Mouse (Mus musculus) stomach, embryonic 16.5 days (tissue): ENCODE data around the gene Zfp964. TPM values are rescaled to one million over a fixed set of nuclear protein-coding genes. Genes with fewer than 3 reads are reported as not detected.

Experiments used
- ATAC-seq: fragments of 200-750 bp; cut with Nextera tagmentation; 2 replicates; pipeline ENCODE4 v1.8.0; 2017; ENCODE audit warnings: moderate number of reproducible peaks, moderate TSS enrichment; ENCODE audit not compliant: insufficient read depth, low FRiP score
- H3K27ac ChIP-seq: fragments of 300-500 bp; sonication (generic); 2 replicates; pipeline ENCODE4 v1.5.1; 2014; ENCODE audit warnings: low read length
- H3K27me3 ChIP-seq: fragments of 300-500 bp; sonication (generic); 2 replicates; pipeline ENCODE4 v1.6.1; 2014; ENCODE audit warnings: low read length, control low read depth, mixed read lengths; ENCODE audit not compliant: control insufficient read depth, insufficient read depth
- H3K36me3 ChIP-seq: fragments of 300-500 bp; sonication (generic); 2 replicates; pipeline ENCODE4 v1.6.1; 2014; ENCODE audit warnings: low read length; ENCODE audit not compliant: control insufficient read depth, insufficient read depth
- H3K4me1 ChIP-seq: fragments of 300-500 bp; sonication (generic); 2 replicates; pipeline ENCODE4 v1.6.1; 2014; ENCODE audit warnings: low read length, control low read depth, mixed read lengths; ENCODE audit not compliant: control insufficient read depth, insufficient read depth
- H3K4me2 ChIP-seq: fragments of 300-500 bp; sonication (generic); 2 replicates; pipeline ENCODE4 v1.6.1; 2014; ENCODE audit warnings: low read depth, low read length, mixed read lengths
- H3K4me3 ChIP-seq: fragments of 300-500 bp; sonication (generic); replicated peaks from 2 replicates; pipeline ENCODE4 v1.5.1; 2014; ENCODE audit warnings: mild to moderate bottlenecking, low read length
- H3K9ac ChIP-seq: fragments of 300-500 bp; sonication (generic); 2 replicates; pipeline ENCODE4 v1.6.1; 2014; ENCODE audit warnings: low read length
- H3K9me3 ChIP-seq: fragments of 300-500 bp; sonication (generic); replicated peaks from 2 replicates; pipeline ENCODE4 v1.6.1; 2016; ENCODE audit warnings: low read length, control low read depth; ENCODE audit not compliant: control insufficient read depth
- WGBS: fragments of 180-500 bp; shearing (Covaris S2); extraction: QIAGEN DNeasy Blood & Tissue Kit; methylation state at CpG from one replicate; pipeline ENCODE4 v1.1.7; 2014; 5-methylcytosine and 5-hydroxymethylcytosine counted together
- polyA plus RNA-seq: library from polyadenylated mRNA; unstranded; fragments of >200 nt; fragmentation: Nextera tagmentation; extraction: Ambion mirVana; gene quantifications from 2 replicates; pipeline ENCODE4 v1.2.1, GENCODE M21; 2015

Zfp964 gene
- polyA plus RNA-seq, 1 experiment from 2014 or later = 1.9 TPM

DNA sequence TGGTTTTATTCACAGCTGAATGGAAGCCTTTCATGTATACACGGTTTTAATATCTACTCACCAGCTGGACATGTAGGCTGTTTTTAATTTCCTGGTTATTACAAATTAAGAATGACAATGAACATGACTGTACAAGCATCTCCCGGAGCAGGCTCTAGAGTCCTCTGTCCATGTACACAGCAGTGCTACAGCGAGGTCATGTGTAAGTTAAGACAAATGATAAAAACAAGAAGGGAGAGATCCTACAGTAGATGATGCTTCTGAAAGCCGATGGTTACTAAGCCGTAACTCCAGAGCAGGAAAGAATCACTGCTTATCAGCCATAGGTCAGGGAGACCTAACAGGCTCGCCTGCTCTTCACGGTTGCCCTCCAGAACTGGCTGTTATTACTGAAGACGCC is 59.2 kb downstream of the Zfp964 start:
- H3K4me2 ChIP-seq = no peak overlapping the region
- H3K4me3 ChIP-seq = no peak overlapping the region
- no peaks in the 10 kb centered on the region for H3K27me3 ChIP-seq
- H3K27ac ChIP-seq = no peak overlapping the region
- peaks cover 14% of the 10 kb centered on the region for H3K36me3 ChIP-seq
- no peak overlapping the region for H3K9ac ChIP-seq
- WGBS = 81% methylated on average over 8 of the region's 8 CpGs
- no peak for ATAC-seq
- no peaks in the 10 kb centered on the region for H3K9me3 ChIP-seq
- H3K4me1 ChIP-seq = peaks cover 14% of the 10 kb centered on the region

DNA sequence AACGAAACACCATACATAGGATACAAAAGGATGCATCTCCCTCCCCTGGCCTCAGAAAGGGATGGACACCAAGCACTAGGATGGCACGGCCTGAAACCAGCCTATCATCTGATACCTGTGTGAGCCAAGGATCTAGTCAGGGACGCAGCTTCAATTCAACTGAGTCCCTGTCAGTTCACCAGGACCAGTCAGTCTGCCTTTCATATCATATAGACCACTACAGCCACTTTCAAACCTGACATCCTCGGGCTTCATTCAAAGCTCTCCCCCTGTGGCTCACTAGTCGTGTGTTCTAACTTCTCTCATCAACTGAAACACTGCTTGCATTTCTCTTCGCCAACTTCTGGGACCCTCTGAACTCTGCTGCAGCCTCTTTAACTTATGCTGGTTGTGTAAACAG is 61.1 kb downstream of the Zfp964 start:
- peak overlapping the region; percentile 54 for H3K4me2 ChIP-seq
- H3K27me3 ChIP-seq = no peaks in the 10 kb centered on the region
- no peak overlapping the region for H3K27ac ChIP-seq
- H3K36me3 ChIP-seq = no peaks in the 10 kb centered on the region
- no peaks in the 10 kb centered on the region for H3K9me3 ChIP-seq
- WGBS = 74% methylated on average over 6 of the region's 6 CpGs
- H3K4me1 ChIP-seq = peaks cover 14% of the 10 kb centered on the region
- no peak for ATAC-seq
- peak overlapping the region; percentile 54 for H3K9ac ChIP-seq
- H3K4me3 ChIP-seq = peak overlapping the region; percentile 33

Other genes starting within 250 kb of the Zfp964 start
- not detected in 2 replicates for gene Gm9495, start 200.9 kb upstream of the Zfp964 start, polyA plus RNA-seq
- not detected in 2 replicates for gene Gm7697, start 131.5 kb upstream of the Zfp964 start, polyA plus RNA-seq
- 19.9 and 20.8 TPM in 2 replicates for gene Zfp868, start 28.9 kb upstream of the Zfp964 start, polyA plus RNA-seq
- 22.8 and 28.9 TPM in 2 replicates for gene Zfp869, start 56.2 kb downstream of the Zfp964 start, polyA plus RNA-seq
- 5.3 and 5.4 TPM in 2 replicates for gene Zfp963, start 95.5 kb downstream of the Zfp964 start, polyA plus RNA-seq
- gene Gm20422, start 120.4 kb downstream of the Zfp964 start, polyA plus RNA-seq = 0.55 TPM in 1 of 2 replicates, not detected in the other
- gene Atp13a1, start 136.7 kb downstream of the Zfp964 start, polyA plus RNA-seq = 45.6 and 46.6 TPM in 2 replicates
- 24.1 and 25.8 TPM in 2 replicates for gene Zfp866, start 136.7 kb downstream of the Zfp964 start, polyA plus RNA-seq
- gene Gmip, start 154.2 kb downstream of the Zfp964 start, polyA plus RNA-seq = 10.0 and 11.0 TPM in 2 replicates
- 0.22 and 0.35 TPM in 2 replicates for gene Lpar2, start 167.9 kb downstream of the Zfp964 start, polyA plus RNA-seq
- 3.1 and 4.6 TPM in 2 replicates for gene Pbx4, start 178.0 kb downstream of the Zfp964 start, polyA plus RNA-seq
- gene Cilp2, start 233.2 kb downstream of the Zfp964 start, polyA plus RNA-seq = 0.37 and 0.59 TPM in 2 replicates
- gene Tssk6, start 247.7 kb downstream of the Zfp964 start, polyA plus RNA-seq = 2.1 and 2.3 TPM in 2 replicates
- 170 and 193 TPM in 2 replicates for gene Ndufa13, start 248.1 kb downstream of the Zfp964 start, polyA plus RNA-seq
- gene Yjefn3, start 248.2 kb downstream of the Zfp964 start, polyA plus RNA-seq = 3.0 and 3.2 TPM in 2 replicates